Mouse (Mus musculus): ENCODE data around the gene Gm11554. TPM values are rescaled to one million over a fixed set of nuclear protein-coding genes. Genes with fewer than 3 reads are reported as not detected.
"Not testable (repeated sequence)": the region's sequence is repeated elsewhere in the genome, so short reads cannot be mapped to it uniquely, and the experiment has no call there.

Gene Gm11554
- not detected in 2 replicates for polyA plus RNA-seq (2015; fragmentation: Nextera tagmentation; extraction: Ambion mirVana)

DNA sequence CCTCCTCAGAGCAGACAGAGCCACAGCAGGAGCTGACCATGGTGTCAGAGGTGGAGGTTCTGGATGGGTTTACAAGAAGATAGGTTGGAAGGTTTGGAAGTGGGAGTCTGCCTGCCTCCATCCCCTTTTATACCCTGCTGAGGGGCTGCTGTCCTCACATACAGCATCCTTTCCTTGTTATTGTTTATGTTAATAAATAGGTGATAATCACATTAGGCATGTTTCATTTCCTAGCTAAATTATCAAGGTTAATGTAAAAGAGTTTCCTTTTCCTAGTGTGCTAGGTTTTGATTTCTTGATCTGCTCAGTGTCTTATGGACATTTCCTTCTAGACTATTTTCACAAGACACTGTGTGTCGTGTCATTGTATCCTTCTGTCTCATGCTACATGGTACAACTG lies at the start of gene Gm11554:
Gm11554 (minus strand) TSS at position 101 of the 400 bp plus-strand sequence.
- not testable (repeated sequence) for H3K36me3 ChIP-seq; H3K4me3 ChIP-seq; H3K4me2 ChIP-seq; H3K9me3 ChIP-seq; H3K27me3 ChIP-seq; H3K27ac ChIP-seq (replicated peaks); ATAC-seq (ENCODE audit: low read depth); H3K9ac ChIP-seq; H3K4me1 ChIP-seq (replicated peaks)
- WGBS = no CpG with 5 or more reads among the region's 1 CpGs

DNA sequence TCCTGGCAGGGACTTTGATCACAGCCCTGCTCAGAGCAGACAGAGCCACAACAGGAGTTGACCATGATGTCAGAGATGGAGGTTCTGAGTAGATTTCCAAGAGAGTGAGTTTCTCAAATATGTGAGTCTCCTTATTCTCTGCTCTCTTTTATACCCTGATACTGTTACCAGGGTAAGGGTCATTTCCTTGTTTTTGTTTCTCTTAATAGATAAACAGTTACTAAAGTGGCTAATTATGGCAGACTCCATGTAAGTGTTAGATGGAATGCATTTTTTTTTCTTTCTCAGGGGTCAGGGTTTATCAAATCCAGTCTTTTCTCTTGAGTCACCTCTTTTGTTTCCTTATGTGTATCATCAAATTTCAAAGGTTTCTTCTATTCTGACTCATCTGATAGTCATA lies 47.3 kb upstream of the Gm11554 start, which contains the start of gene Krtap4-16:
Krtap4-16 (minus strand) TSS at position 101 of the 400 bp plus-strand sequence.
- Histone ChIP-seq H3K27me3 (no peaks in the 10 kb centered on the region), H3K4me2 (no peak within 1 kb of the TSS), H3K27ac (replicated peaks) (no peak within 1 kb of the TSS), H3K4me1 (replicated peaks) (no peaks in the 10 kb centered on the region), H3K9ac (no peak within 1 kb of the TSS), H3K9me3 (no peaks in the 10 kb centered on the region), H3K36me3 (no peaks in the 10 kb centered on the region), H3K4me3 (no peak within 1 kb of the TSS)
- ATAC-seq (ENCODE audit: low read depth) = no peak

DNA sequence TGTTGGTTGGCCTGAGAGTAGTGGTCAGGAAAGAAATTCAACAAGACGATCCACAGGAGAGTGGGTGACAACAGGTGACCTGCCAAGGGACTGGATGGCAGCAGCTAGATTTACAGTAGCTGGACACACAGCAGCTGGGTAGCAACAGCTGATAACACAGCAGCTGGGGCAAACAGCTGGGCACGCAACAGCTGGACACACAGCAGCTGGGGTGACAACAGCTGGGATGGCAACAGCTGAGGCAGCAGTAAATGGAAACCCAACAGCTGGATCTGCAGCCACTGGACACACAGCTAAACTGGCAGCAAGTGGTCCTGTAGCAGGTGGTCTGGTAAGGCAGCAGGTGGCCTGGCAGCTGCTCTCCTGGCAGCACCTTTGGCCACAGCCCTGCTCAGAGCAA lies 42.5 kb upstream of the Gm11554 start:
- ATAC-seq (ENCODE audit: low read depth) = no peak
- no peaks in the 10 kb centered on the region for H3K4me1 ChIP-seq (replicated peaks)
- H3K36me3 ChIP-seq = no peaks in the 10 kb centered on the region
- H3K4me3 ChIP-seq = no peak overlapping the region
- H3K27ac ChIP-seq (replicated peaks) = no peak overlapping the region
- no peaks in the 10 kb centered on the region for H3K9me3 ChIP-seq
- WGBS = 94% methylated on average over 2 of the region's 2 CpGs
- no peak overlapping the region for H3K9ac ChIP-seq
- no peaks in the 10 kb centered on the region for H3K27me3 ChIP-seq
- H3K4me2 ChIP-seq = no peak overlapping the region

DNA sequence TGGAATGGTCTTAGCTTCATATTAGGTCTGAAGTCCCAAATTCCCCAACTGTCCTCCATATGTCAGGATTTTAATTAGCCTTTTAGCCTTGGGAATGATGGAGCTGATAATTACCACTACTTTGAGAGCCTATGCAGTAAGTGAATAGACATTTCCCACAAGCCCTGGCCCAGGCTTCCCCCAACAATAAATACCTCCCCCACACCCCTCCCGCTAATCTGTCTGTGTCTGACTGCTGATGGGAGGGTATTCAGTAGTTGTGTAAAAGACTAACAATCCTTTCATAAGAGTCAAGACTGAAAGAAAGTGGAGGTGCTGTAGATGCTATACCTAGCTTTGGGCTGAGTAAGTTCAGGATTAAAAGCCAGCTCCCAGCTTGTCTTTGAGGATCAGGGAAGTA lies 37.9 kb upstream of the Gm11554 start:
- WGBS = 29% methylated on average over 1 of the region's 1 CpGs
- Histone ChIP-seq H3K9me3 (no peaks in the 10 kb centered on the region), H3K4me3 (no peak overlapping the region), H3K4me2 (no peak overlapping the region), H3K9ac (no peak overlapping the region), H3K27me3 (no peaks in the 10 kb centered on the region), H3K4me1 (replicated peaks) (no peaks in the 10 kb centered on the region), H3K27ac (replicated peaks) (no peak overlapping the region), H3K36me3 (no peaks in the 10 kb centered on the region)
- ATAC-seq (ENCODE audit: low read depth) = no peak

DNA sequence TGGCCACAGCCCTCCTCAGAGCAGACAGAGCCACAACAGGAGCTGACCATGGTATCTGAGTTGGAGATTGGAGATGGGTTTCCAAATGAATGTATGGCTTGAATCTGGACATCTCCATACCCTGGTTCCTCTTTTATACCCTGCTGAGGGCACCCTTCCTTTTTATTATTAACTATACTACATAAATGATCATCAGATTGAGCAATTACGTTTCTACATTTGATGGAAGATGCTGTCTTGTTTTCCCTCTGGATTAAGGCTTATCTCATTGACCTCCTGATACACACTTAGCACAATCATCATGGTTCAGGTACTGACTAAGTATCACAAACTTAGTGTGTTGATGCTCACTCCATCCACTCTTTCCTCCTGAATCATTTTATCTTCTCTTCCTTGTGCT lies 33.7 kb upstream of the Gm11554 start, which contains the start of gene 2300003K06Rik:
2300003K06Rik (minus strand) TSS at position 101 of the 400 bp plus-strand sequence.
- no peak for ATAC-seq (ENCODE audit: low read depth)
- H3K4me2 ChIP-seq = no peak within 1 kb of the TSS
- H3K4me3 ChIP-seq = no peak within 1 kb of the TSS
- H3K4me1 ChIP-seq (replicated peaks) = no peaks in the 10 kb centered on the region
- no peak within 1 kb of the TSS for H3K27ac ChIP-seq (replicated peaks)
- no peaks in the 10 kb centered on the region for H3K36me3 ChIP-seq
- no peaks in the 10 kb centered on the region for H3K9me3 ChIP-seq
- no peaks in the 10 kb centered on the region for H3K27me3 ChIP-seq
- 75% methylated on average over 1 of the region's 1 CpGs for WGBS
- H3K9ac ChIP-seq = no peak within 1 kb of the TSS

DNA sequence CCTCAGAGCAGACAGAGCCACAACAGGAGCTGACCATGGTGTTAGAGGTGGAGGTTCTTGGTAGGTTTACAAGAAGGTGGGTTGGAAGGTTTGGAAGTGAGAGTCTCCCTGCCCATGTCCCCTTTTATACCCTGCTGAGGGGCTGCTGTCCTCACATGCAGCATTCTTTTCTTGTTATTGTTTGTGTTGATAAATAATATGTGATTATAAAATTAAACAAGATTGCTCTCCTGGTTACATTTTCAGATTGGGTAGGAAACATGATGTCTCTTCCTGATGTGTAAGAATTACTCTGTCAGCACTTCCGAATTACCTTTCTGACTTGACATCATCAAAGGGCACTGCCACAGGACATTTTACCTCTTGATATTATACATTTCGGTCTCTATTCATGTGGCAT lies 11.3 kb upstream of the Gm11554 start, which contains the start of gene Gm11564:
Gm11564 (minus strand) TSS at position 101 of the 400 bp plus-strand sequence.
- not testable (repeated sequence) for H3K4me3 ChIP-seq; H3K4me1 ChIP-seq (replicated peaks); H3K9ac ChIP-seq; H3K27ac ChIP-seq (replicated peaks); ATAC-seq (ENCODE audit: low read depth); H3K36me3 ChIP-seq; H3K27me3 ChIP-seq; H3K4me2 ChIP-seq; H3K9me3 ChIP-seq
- WGBS = 89% methylated on average over 2 of the region's 2 CpGs

DNA sequence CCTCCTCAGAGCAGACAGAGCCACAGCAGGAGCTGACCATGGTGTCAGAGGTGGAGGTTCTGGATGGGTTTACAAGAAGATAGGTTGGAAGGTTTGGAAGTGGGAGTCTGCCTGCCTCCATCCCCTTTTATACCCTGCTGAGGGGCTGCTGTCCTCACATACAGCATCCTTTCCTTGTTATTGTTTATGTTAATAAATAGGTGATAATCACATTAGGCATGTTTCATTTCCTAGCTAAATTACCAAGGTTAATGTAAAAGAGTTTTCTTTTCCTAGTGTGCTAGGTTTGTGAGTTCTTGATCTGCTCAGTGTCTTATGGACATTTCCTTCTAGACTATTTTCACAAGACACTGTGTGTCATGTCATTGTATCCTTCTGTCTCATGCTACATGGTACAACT lies 5.5 kb upstream of the Gm11554 start, which contains the start of gene Krtap4-13:
Krtap4-13 (minus strand) TSS at position 101 of the 400 bp plus-strand sequence.
- ATAC-seq (ENCODE audit: low read depth); H3K4me1 ChIP-seq (replicated peaks); H3K27ac ChIP-seq (replicated peaks); H3K36me3 ChIP-seq; H3K9ac ChIP-seq; H3K4me3 ChIP-seq; H3K9me3 ChIP-seq; H3K4me2 ChIP-seq; H3K27me3 ChIP-seq: not testable (repeated sequence)

DNA sequence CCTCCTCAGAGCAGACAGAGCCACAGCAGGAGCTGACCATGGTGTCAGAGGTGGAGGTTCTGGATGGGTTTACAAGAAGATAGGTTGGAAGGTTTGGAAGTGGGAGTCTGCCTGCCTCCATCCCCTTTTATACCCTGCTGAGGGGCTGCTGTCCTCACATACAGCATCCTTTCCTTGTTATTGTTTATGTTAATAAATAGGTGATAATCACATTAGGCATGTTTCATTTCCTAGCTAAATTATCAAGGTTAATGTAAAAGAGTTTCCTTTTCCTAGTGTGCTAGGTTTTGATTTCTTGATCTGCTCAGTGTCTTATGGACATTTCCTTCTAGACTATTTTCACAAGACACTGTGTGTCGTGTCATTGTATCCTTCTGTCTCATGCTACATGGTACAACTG lies 5.4 kb downstream of the Gm11554 start, which contains the start of gene Gm11569:
Gm11569 (minus strand) TSS at position 101 of the 400 bp plus-strand sequence.
- H3K27me3 ChIP-seq; ATAC-seq (ENCODE audit: low read depth); H3K27ac ChIP-seq (replicated peaks); H3K9me3 ChIP-seq; H3K9ac ChIP-seq; H3K4me3 ChIP-seq; H3K36me3 ChIP-seq; H3K4me1 ChIP-seq (replicated peaks); H3K4me2 ChIP-seq: not testable (repeated sequence)
- no CpG with 5 or more reads among the region's 1 CpGs for WGBS

DNA sequence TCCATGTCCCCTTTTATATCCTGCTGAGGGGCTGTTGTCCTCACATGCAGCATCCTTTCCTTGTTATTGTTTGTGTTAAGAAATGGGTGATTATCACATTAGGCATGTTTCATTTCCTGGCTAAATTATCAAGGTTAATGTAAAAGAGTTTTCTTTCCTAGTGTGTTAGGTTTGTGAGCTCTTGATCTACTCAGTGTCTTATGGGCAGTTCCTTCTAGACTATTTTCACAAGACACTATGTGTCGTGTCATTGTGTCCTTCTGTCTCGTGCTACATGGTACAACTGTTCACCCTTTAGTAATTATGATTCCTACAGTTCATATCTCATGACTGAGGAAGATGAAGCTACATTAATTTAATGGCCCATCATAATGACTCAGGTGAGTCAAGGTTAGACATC lies 10.9 kb downstream of the Gm11554 start, which contains the start of gene Gm11596:
Gm11596 (minus strand) TSS at position 101 of the 400 bp plus-strand sequence.
- no peaks in the 10 kb centered on the region for H3K9me3 ChIP-seq
- H3K4me3 ChIP-seq = no peak within 1 kb of the TSS
- no peak within 1 kb of the TSS for H3K27ac ChIP-seq (replicated peaks)
- H3K4me2 ChIP-seq = no peak within 1 kb of the TSS
- H3K4me1 ChIP-seq (replicated peaks) = no peaks in the 10 kb centered on the region
- H3K36me3 ChIP-seq = no peaks in the 10 kb centered on the region
- no peak for ATAC-seq (ENCODE audit: low read depth)
- no peak within 1 kb of the TSS for H3K9ac ChIP-seq
- WGBS = 87% methylated on average over 2 of the region's 2 CpGs
- H3K27me3 ChIP-seq = no peaks in the 10 kb centered on the region

DNA sequence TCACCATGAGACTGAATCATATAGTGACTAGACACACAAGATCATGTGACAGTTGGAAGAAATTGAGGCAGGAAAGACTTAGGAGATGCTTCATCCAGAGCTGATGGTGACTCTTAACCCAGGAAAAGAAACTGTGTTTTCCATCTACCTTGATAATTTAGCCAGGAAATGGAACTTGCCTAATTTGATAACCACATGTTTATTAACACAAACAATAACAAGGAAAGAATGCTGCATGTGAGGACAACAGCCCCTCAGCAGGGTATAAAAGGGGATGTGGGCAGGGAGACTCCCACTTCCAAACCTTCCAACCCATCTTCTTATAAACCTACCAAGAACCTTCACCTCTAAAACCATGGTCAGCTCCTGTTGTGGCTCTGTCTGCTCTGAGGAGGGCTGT lies 19.3 kb downstream of the Gm11554 start, which contains the start of gene Krtap4-9:
Krtap4-9 (plus strand) TSS at position 301 of the 400 bp plus-strand sequence.
- H3K27ac ChIP-seq (replicated peaks); H3K27me3 ChIP-seq; H3K4me1 ChIP-seq (replicated peaks); H3K9me3 ChIP-seq; H3K4me2 ChIP-seq; H3K4me3 ChIP-seq; H3K9ac ChIP-seq; ATAC-seq (ENCODE audit: low read depth); H3K36me3 ChIP-seq: not testable (repeated sequence)

DNA sequence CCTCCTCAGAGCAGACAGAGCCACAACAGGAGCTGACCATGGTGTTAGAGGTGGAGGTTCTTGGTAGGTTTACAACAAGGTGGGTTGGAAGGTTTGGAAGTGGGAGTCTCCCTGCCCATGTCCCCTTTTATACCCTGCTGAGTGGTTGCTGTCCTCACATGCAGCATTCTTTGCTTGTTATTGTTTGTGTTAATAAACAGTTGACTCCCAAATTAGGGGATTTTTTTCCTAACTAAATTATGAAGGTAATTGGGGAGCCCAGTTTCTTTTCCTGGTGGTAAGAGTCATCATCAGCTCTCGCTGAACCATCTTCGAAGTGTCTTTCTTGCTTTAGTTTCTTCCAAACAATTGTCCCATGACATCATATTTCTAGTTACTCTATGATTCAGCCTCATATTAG lies 23.6 kb downstream of the Gm11554 start, which contains the start of gene Krtap4-8:
Krtap4-8 (minus strand) TSS at position 101 of the 400 bp plus-strand sequence.
- Histone ChIP-seq H3K36me3 (no peaks in the 10 kb centered on the region), H3K9me3 (no peaks in the 10 kb centered on the region), H3K4me3 (no peak within 1 kb of the TSS), H3K27ac (replicated peaks) (no peak within 1 kb of the TSS), H3K27me3 (no peaks in the 10 kb centered on the region), H3K4me2 (no peak within 1 kb of the TSS), H3K9ac (no peak within 1 kb of the TSS), H3K4me1 (replicated peaks) (peaks cover 4% of the 10 kb centered on the region; the same call in 1 of the 2 replicates)
- WGBS = 93% methylated on average over 2 of the region's 2 CpGs
- ATAC-seq (ENCODE audit: low read depth) = no peak

DNA sequence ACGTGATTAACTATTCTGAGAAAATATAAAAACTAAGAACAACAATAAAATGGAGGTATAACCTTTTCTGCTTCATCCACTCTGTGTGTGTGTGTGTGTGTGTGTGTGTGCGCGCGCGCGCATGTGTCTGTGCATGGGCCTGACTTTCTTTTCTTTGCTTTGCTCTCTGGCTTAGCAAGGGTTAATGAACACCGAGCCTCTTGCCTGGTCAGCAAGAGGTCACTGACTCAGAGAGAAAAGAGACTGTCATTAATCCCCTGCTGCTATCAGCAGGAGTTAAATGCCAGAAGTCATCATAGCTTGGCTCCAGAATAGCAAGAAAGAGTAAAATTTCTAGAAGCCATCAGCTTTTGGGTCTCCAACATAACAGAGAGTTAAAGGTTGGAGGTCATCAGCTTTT lies 25.8 kb downstream of the Gm11554 start:
- WGBS = 26% methylated on average over 7 of the region's 7 CpGs
- H3K36me3 ChIP-seq = no peaks in the 10 kb centered on the region
- H3K4me1 ChIP-seq (replicated peaks) = peaks cover 4% of the 10 kb centered on the region; the same call in 1 of the 2 replicates
- no peaks in the 10 kb centered on the region for H3K9me3 ChIP-seq
- no peak for ATAC-seq (ENCODE audit: low read depth)
- no peak overlapping the region for H3K4me2 ChIP-seq
- H3K4me3 ChIP-seq = no peak overlapping the region
- H3K27me3 ChIP-seq = no peaks in the 10 kb centered on the region
- no peak overlapping the region for H3K9ac ChIP-seq
- no peak overlapping the region for H3K27ac ChIP-seq (replicated peaks)

DNA sequence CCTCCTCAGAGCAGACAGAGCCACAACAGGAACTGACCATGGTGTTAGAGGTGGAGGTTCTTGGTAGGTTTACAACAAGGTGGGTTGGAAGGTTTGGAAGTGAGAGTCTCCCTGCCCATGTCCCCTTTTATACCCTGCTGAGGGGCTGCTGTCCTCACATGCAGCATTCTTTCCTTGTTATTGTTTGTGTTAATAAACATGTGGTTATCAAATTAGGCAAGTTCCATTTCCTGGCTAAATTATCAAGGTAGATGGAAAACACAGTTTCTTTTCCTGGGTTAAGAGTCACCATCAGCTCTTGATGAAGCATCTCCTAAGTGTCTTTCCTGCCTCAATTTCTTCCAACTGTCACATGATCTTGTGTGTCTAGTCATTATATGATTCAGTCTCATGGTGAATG lies 31.4 kb downstream of the Gm11554 start, which contains the start of gene Gm11595:
Gm11595 (minus strand) TSS at position 101 of the 400 bp plus-strand sequence.
- not testable (repeated sequence) for H3K4me2 ChIP-seq; H3K36me3 ChIP-seq; H3K9ac ChIP-seq; H3K27me3 ChIP-seq; H3K27ac ChIP-seq (replicated peaks); H3K4me3 ChIP-seq; ATAC-seq (ENCODE audit: low read depth); H3K4me1 ChIP-seq (replicated peaks); H3K9me3 ChIP-seq
